Mouse (Mus musculus): ENCODE results near the gene Klrc1.

GRCm38 (mm10) chr6:129721390-129721789 is 42.6 kb upstream of the Klrc1 start:
- TF ChIP-seq POLR2A (IDR thresholded peaks at IDR 0.05; ENCODE audit: extremely low read depth, insufficient read depth, low read length) (no peak), CTCF (IDR thresholded peaks at IDR 0.05; ENCODE audit: low read depth, low read length) (no peak)

Data from liver, adult 2 months (tissue).